Mouse (Mus musculus): ENCODE measurements at regions not wholly inside any gene's neighbourhood (a gene's known extent, or its start where the extent isn't known, plus 50 kb on each side); places are given as distances from the start of the nearest gene placed in this dataset.

DNA sequence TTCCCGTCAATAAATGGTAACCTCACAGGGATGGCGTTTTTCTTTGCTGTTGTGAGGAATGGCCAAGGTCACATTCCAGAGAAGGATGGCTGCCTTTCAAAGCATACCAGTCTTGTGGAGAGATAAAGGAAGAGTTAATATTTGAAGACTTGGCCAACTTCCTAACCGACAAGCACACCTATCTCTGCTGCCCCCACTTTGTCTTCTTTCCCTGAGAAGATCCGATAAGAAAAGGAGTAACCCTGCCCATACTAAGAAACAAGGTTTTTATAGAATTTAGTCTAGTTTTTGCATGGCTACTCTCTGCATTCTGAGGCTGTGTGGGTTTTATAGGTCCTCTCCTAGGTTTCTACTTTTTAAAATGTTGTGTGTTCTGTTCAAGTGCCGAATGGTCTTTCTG is 210.2 kb upstream of the Ankrd55 start:
- no peak for TF ChIP-seq CTCF (IDR thresholded peaks at IDR 0.05; ENCODE audit: control insufficient read depth, insufficient read depth, low read length)
- no peak for TF ChIP-seq POLR2A (IDR thresholded peaks at IDR 0.05; ENCODE audit: borderline replicate concordance, control insufficient read depth, low read depth, low read length)
